Mouse (Mus musculus) bone marrow, adult 2 months (tissue): ENCODE data around the gene Cat.

Experiments
- CTCF ChIP-seq: fragments of 200-500 bp; IDR thresholded peaks from 2 replicates; pipeline ENCODE4 v1.5.1; 2011; ENCODE audit warnings: low read length, control low read depth; ENCODE audit not compliant: control insufficient read depth, insufficient read depth
- POLR2A ChIP-seq: fragments of 200-500 bp; IDR thresholded peaks from 2 replicates; pipeline ENCODE4 v1.6.1; 2011; ENCODE audit warnings: low read depth, mild to moderate bottlenecking, control low read depth, low read length, borderline replicate concordance; ENCODE audit not compliant: control insufficient read depth

DNA sequence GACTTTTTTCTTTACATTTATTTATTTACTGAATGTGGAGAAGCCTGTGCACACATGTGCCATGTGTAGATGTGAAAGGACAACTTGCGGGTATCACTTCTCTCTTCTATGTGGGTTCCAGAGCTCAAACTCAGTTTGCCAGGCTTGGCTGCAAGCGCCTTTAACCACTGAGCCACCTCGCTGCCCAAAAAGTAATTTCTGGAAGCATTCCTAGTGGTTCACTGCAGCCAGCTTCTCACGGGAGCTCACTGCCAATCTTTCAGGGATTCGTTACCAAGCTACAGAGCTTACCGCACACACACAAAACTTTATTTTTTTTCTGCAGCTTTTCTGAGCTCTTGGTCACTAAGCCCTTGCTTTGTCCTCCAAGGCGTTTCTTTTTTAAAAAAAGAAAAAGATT is 27.3 kb downstream of the Cat start:
- TF ChIP-seq CTCF (no peak), POLR2A (no peak)
